Mouse (Mus musculus) granulocyte monocyte progenitor cell, adult 5-6 weeks (primary cell): ENCODE measurements around the gene Chn1. TPM values are rescaled to one million over a fixed set of nuclear protein-coding genes. Genes with fewer than 3 reads are reported as not detected.
"Not testable (repeated sequence)": the region's sequence is repeated elsewhere in the genome, so short reads cannot be mapped to it uniquely, and the experiment has no call there.

ENCODE experiments used
- ATAC-seq: replicated peaks from 2 replicates; pipeline ENCODE4 v1.8.0; 2016; ENCODE audit warnings: mild to moderate bottlenecking, moderate TSS enrichment, inconsistent platforms; ENCODE audit not compliant: poor library complexity, severe bottlenecking
- total RNA-seq, 2 experiments: library from RNA; stranded (forward) in 1 of 2; stranded (reverse) in 1 of 2; fragments of 200-712, 200-1000 nt in 1 of 2; fragments of >200 nt in 1 of 2; fragmentation: Nextera tagmentation in 1 of 2; gene quantifications; 2 replicates each; pipeline ENCODE4 v1.2.3; 2014 to 2017

Chn1 gene
- total RNA-seq (2014; fragmentation: Nextera tagmentation): 0.15 TPM in 1 of 2 replicates, not detected in the other
- 0.39 TPM in 1 of 2 replicates, not detected in the other for total RNA-seq (2017)

DNA sequence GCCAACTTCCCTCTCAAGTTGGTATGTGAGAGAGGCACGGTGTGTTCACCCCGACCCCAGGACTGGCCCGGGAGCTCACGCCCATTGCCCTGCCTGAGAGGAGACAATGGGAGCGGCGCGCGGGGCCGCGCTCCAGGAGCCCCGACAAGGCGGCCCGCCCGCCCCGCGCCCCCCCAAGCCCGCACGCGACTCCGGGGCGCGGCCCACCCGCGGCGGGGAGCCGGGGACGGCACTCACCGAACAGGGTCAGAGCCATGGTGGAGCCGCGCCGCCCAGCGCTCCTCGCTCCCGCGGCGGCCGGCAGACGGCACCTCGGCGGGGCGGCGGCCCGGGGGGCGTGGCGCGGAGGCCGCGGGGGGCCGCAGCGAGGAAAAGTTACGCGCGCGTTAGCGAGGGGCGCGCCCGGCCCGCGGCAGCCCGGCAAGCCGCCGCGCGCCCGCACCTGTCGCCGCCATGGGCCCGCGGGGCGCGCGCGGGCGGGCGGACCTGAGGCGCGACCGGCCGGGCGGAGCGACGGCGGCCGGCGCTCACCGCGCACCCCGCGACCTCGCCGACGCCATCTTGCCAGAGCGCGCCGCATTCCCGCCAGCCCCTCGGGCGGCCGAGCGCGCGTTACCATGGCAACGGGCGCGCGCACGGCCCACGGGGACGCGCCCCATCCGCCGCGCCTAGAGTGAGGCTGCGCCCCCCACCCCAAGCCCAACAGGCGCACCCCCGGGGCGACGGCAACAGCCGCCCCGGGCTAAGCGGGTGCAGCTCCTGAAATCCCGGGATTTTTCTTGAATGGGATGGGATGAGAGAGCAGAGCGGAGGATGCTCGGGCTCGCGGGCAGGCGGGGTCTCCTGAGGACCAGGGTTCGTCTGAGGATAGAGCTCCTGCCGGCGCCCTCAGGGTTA is at the start of gene Chn1:
Chn1 (minus strand) TSS at position 561 of the 897 bp plus-strand sequence.
- peak; percentile 46 for ATAC-seq

DNA sequence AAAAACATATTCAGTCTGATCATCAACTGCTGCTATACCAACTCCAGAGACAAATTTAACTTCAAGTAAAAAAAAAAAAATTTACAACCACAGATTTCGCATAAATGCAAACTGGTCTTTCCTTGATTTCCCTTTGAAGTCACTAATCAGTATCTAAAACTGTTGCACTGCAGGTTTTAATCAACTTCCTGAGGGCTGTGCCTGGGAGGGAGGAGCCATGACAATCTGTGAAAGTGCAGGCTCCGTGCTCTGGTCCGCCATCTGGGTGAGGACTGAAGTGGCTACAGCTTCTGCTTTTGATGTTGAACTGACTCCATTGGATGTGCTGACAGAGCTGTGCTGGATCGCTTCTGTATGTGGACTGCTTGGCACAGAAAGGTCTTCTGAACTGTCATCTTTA is 43.6 kb upstream of the Chn1 start:
- peak; percentile 42; the same call in 1 of the 2 replicates for ATAC-seq

DNA sequence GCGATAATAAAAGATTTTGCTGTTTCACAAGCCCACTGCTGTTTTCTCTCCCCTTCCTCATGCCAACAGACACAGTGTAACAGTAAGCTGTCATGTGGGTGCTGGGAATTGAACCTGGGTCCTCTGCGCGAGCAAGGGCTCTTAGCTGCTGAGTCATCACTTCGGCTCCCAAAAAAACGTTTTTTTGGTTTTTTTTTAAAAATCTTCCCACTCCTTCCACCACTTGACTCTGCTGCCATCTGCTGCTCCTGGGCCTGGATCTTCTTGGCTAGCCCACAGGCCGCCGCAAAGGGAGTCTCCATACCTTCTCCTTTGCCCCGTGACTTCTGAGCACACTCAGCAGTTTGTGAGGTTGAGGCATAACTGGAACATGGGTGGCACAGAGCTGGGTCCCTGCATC is 32.5 kb upstream of the Chn1 start:
- no peak for ATAC-seq

- not testable (repeated sequence) for ATAC-seq
Measured at GRCm38 (mm10) chr2:73800127-73800526, 25.0 kb upstream of the Chn1 start.

GRCm38 (mm10) chr2:73798786-73799185 is 23.6 kb upstream of the Chn1 start:
- no peak for ATAC-seq

GRCm38 (mm10) chr2:73798136-73798535 is 23.0 kb upstream of the Chn1 start:
- ATAC-seq: no peak

DNA sequence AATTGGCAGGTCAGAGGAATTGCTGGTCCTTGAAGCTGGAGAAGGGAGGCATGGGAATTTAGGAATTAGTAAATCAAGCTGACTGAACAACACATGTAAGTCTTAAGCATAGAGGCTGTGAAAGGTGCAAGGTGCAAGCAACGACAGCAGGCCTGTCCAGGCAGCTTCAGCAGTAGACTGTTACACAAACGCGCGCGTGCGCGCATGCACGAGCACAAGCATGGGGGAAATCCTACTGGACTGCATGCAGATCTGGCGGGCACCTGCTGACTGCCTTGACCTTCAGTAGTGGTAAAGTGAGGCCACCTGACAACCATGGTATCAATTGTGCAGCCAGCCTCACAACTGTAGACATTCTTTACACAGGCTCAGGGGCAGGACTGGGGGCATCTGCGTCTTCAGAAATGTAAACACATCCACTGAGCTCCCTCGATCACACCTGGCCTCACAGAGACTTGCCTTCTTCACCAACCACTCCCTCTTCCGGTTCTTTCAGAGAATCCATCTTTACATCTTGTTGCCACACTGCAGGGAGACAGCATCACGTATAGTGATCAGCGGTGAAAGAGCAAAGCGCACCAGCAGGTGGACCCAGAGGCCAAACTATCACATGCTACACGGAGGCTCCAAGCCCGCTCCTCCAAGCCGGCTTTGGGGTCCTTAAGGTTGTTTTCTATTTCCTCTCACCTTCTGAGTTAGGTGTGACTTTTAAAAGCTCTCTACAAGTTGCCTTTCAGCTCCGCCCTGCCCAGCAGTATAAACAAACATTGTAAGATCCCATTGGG is 16.9 kb upstream of the Chn1 start:
- ATAC-seq: 0 out of 2 replicates have a peak, but pooled peaks have one; percentile 22

GRCm38 (mm10) chr2:73790332-73790731 is 15.2 kb upstream of the Chn1 start:
- no peak for ATAC-seq

DNA sequence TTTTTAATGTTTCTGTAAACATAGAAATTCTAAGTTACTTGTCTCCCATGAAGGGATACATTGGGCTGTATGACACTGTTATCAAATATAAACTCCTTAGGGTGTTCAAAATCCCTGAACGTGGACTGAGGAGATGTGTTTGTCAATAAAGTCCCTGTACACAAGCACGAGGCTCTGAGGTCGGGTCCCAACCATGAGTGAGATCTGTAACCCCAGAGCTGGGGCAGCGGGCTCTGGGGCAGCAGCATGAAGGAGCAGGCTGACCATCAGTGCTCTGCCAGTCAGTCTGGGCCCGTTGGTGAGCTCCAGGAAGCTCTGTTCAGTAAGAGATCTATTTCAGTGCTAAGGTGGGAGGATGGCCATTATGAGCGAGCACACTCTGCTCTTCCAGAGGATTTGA is 13.2 kb upstream of the Chn1 start:
- no peak for ATAC-seq

- ATAC-seq: no peak
Measured at GRCm38 (mm10) chr2:73782371-73782905, 7.3 kb upstream of the Chn1 start.

- ATAC-seq: no peak
Measured at GRCm38 (mm10) chr2:73780321-73781010, 5.3 kb upstream of the Chn1 start.

DNA sequence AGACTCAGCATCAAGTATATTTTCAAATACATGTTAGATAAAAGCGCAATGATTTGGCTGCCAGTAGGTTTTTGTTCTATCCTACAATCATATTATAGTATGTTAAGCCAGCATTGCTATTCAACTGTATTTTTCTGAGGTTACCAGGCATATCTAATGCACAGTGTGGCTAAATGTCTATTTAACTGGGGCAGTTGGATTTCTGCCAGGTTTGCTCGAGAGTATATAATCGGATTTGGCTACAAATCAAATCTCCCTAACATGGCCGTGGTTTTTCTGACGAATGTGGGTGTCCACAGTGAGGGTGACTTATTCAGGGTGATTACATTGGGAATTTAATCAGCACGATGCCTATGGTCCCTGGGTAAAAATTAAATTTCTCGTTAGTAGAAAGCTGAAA is 4.7 kb upstream of the Chn1 start:
- ATAC-seq: no peak

GRCm38 (mm10) chr2:73779016-73779595 is 4.0 kb upstream of the Chn1 start:
- no peak for ATAC-seq

- ATAC-seq: no peak
Measured at GRCm38 (mm10) chr2:73776936-73777335, 1.8 kb upstream of the Chn1 start.

DNA sequence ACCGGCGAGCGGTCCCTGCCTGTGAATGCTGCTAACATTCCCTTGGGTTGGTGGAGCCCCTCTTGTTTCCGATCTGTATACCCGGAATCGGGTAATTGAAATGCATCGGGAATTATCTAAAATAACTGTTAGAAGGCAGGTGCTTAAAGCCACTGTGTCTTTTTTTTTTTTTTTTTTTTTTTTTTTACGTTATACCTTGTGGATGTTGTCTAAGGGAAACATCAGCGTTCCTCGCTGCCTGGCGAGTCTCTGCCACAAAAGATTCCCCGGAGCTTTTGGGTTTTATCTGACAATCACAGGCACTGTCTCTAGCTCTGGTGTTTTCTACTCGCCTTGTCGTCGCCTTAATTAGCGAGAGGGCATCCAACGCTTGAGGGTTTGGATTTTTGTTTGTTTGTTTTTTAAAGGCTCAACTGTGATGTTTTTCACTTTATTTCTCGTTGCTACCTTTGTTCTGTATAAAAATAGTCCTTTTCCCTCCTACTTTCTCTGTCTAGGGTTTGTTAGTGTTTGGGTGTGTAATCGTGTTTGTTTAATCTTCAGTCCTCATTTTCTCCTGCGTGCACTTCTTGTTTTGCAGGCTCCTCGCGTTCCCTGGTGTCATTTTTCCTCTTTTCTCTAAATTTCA is 651 bp upstream of the Chn1 start:
- no peak for ATAC-seq

GRCm38 (mm10) chr2:73772945-73773344 is 2.2 kb downstream of the Chn1 start:
- ATAC-seq: no peak

GRCm38 (mm10) chr2:73768669-73769068 is 6.5 kb downstream of the Chn1 start:
- no peak for ATAC-seq

DNA sequence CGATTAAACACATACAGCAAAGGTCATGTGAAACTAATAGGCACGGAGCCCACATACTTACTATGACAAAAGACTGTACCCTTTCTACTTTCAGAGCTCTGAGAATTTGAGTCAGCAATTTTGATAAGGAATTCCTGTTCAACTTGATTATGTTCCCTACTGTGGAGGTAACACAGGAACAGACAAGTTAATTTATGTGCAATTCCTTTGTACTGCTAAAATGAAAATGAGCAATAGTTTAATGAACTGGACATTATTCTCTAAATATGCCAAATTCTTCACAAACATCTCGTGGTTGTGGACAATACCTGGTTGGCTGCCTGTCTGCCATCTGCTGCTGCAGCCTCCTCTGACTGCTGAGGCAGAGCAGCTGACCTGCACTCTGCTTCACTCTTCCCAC is 11.6 kb downstream of the Chn1 start:
- ATAC-seq: no peak

DNA sequence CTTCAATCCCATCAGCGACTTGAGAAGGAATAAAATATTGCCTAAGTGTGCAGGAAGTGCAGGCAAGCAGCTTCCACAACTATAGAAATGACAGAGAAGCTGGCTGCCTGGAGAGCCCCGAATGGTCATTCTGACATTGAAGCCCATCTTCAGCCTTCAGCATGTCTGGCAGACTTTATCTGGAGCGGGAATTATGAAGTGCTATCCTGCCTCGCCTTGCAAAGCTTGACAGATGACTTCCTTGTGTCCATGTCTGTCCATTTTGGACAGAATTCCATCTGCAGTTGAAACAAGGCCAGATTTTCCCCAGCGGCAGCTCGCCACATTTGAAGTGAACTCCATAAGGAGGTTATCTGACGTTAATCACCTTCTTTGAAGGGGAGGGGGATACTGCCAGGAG is 15.2 kb downstream of the Chn1 start:
- ATAC-seq: no peak

GRCm38 (mm10) chr2:73759027-73759426 is 16.1 kb downstream of the Chn1 start:
- no peak for ATAC-seq
